Mouse (Mus musculus) bone marrow, adult 2 months (tissue): ENCODE measurements around the gene Col15a1.

Experiments
- CTCF ChIP-seq: fragments of 200-500 bp; IDR thresholded peaks from 2 replicates; pipeline ENCODE4 v1.5.1; 2011; ENCODE audit warnings: low read length, control low read depth; ENCODE audit not compliant: control insufficient read depth, insufficient read depth
- POLR2A ChIP-seq: fragments of 200-500 bp; IDR thresholded peaks from 2 replicates; pipeline ENCODE4 v1.6.1; 2011; ENCODE audit warnings: low read depth, mild to moderate bottlenecking, control low read depth, low read length, borderline replicate concordance; ENCODE audit not compliant: control insufficient read depth

GRCm38 (mm10) chr4:47186514-47186913, 21.4 kb upstream of the Col15a1 start:
- no peak for TF ChIP-seq CTCF
- no peak for TF ChIP-seq POLR2A
